Mouse (Mus musculus): ENCODE data around the gene Pdxp.
A peak's percentile ranks its signal among the peaks of the same experiment; 100 is the strongest.

The Pdxp gene

GRCm38 (mm10) chr15:78927788-78928457 lies 14.2 kb downstream of the Pdxp start:
- peak; percentile 48 to 79 for DNase-seq (ENCODE audit: low spot score in 2 of 2)

- DNase-seq (ENCODE audit: low spot score in 2 of 2) = no peak
Measured at GRCm38 (mm10) chr15:78928539-78928938, 14.8 kb downstream of the Pdxp start.

GRCm38 (mm10) chr15:78930192-78930706 lies 16.5 kb downstream of the Pdxp start:
- DNase-seq (ENCODE audit: low spot score in 2 of 2) = no peak

- DNase-seq (ENCODE audit: low spot score in 2 of 2) = no peak
Measured at GRCm38 (mm10) chr15:78930801-78931426, 17.2 kb downstream of the Pdxp start.

GRCm38 (mm10) chr15:78931577-78931976 lies 17.9 kb downstream of the Pdxp start:
- peak in 1 of 2 experiments; percentile 52 for DNase-seq (ENCODE audit: low spot score in 2 of 2)

- peak; percentile 67 to 81 for DNase-seq (ENCODE audit: low spot score in 2 of 2)
Measured at GRCm38 (mm10) chr15:78934784-78935320, 21.1 kb downstream of the Pdxp start, which contains the start of gene Nol12. Gene Nol12 (plus strand): TSS chr15:78934933.

GRCm38 (mm10) chr15:78936403-78936802 lies 22.7 kb downstream of the Pdxp start:
- DNase-seq (ENCODE audit: low spot score in 2 of 2) = no peak

- DNase-seq (ENCODE audit: low spot score in 2 of 2) = no peak
Measured at GRCm38 (mm10) chr15:78937311-78937710, 23.6 kb downstream of the Pdxp start.

GRCm38 (mm10) chr15:78937963-78938362 lies 24.2 kb downstream of the Pdxp start:
- no peak for DNase-seq (ENCODE audit: low spot score in 2 of 2)

- no peak for DNase-seq (ENCODE audit: low spot score in 2 of 2)
Measured at GRCm38 (mm10) chr15:78940325-78940724, 26.6 kb downstream of the Pdxp start.

- DNase-seq (ENCODE audit: low spot score in 2 of 2) = peak; percentile 75 to 80
Measured at GRCm38 (mm10) chr15:78942663-78943062, 28.9 kb downstream of the Pdxp start.

- no peak for DNase-seq (ENCODE audit: low spot score in 2 of 2)
Measured at GRCm38 (mm10) chr15:78946232-78946631, 32.5 kb downstream of the Pdxp start.

- DNase-seq (ENCODE audit: low spot score in 2 of 2) = peak; percentile 65 to 85
Measured at GRCm38 (mm10) chr15:78947657-78948056, 33.9 kb downstream of the Pdxp start, which contains the start of gene Triobp. Gene Triobp (plus strand): TSS chr15:78947724.

- no peak for DNase-seq (ENCODE audit: low spot score in 2 of 2)
Measured at GRCm38 (mm10) chr15:78948152-78948725, 34.5 kb downstream of the Pdxp start.

- DNase-seq (ENCODE audit: low spot score in 2 of 2) = no peak
Measured at GRCm38 (mm10) chr15:78948883-78949282, 35.2 kb downstream of the Pdxp start.

GRCm38 (mm10) chr15:78955663-78956062 lies 41.9 kb downstream of the Pdxp start:
- DNase-seq (ENCODE audit: low spot score in 2 of 2) = no peak

- DNase-seq (ENCODE audit: low spot score in 2 of 2) = no peak
Measured at GRCm38 (mm10) chr15:78956351-78956750, 42.6 kb downstream of the Pdxp start.

- no peak for DNase-seq (ENCODE audit: low spot score in 2 of 2)
Measured at GRCm38 (mm10) chr15:78957021-78957420, 43.3 kb downstream of the Pdxp start.

GRCm38 (mm10) chr15:78959537-78959936 lies 45.8 kb downstream of the Pdxp start:
- DNase-seq (ENCODE audit: low spot score in 2 of 2) = no peak

- peak; percentile 44 to 85 for DNase-seq (ENCODE audit: low spot score in 2 of 2)
Measured at GRCm38 (mm10) chr15:78960088-78960487, 46.4 kb downstream of the Pdxp start.

GRCm38 (mm10) chr15:78962885-78963284 lies 49.2 kb downstream of the Pdxp start:
- DNase-seq (ENCODE audit: low spot score in 2 of 2) = peak; percentile 37 to 64

Data from urinary bladder, postnatal 36 days (tissue).